Mouse (Mus musculus): Measurements from ENCODE around the gene Nmnat3.

Gene Nmnat3

DNA sequence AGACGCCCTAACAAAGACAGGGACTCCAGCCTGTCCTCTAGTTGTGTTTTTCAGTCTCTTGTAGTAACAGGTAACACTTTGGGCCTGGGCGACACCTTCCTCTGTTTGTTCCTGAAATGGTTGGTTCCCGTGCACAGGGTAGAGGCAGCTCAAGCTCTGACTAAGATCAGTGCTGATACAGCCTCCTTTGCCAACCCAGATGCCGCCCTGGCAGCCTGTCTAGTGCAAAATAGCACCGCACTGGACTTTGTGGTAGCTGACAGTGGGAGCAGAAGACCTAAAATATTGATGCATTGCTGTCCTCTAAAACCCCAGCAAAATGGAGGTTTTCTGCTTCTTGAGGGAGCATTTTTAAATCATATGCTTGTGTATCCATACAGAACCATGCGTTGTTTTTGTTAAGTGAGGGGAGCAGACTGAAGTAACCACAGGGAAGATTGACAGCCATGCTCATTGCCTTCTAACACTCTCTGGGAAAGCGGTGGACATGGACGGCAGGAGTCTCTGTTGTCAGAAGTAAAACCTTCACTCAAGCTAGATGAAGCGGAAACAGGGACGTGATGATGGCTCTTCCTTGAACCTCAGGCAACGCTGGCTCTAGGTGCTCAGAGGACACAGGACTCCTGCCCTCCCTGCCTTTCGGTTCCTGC lies 24.2 kb downstream of the Nmnat3 start:
- no peak for DNase-seq (ENCODE audit: low spot score in 2 of 2)

- no peak for DNase-seq (ENCODE audit: low spot score in 2 of 2)
Measured at GRCm38 (mm10) chr9:98312622-98313374, 25.6 kb downstream of the Nmnat3 start.

DNA sequence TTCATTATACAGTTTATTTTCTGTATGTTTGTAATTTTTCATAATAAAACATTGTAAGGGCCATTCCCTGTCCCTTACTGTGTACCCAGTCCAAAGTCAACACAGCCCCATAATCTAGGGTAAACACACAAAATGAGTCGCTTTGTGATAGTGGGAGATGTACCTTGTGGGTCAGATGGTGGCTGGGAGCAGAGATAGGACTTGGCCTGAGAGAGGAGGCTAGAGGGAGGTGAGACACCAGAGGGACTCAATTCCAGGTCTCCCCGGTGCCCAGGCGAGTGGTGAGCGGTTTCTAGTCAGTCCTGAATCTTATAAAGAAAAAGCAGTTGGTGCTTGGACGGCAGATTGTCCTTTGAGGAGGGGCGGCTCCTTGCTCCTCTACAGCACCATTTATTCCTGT lies 26.4 kb downstream of the Nmnat3 start:
- DNase-seq (ENCODE audit: low spot score in 2 of 2) = no peak

GRCm38 (mm10) chr9:98314059-98314650 lies 26.9 kb downstream of the Nmnat3 start:
- no peak for DNase-seq (ENCODE audit: low spot score in 2 of 2)

GRCm38 (mm10) chr9:98317897-98318296 lies 30.7 kb downstream of the Nmnat3 start:
- no peak for DNase-seq (ENCODE audit: low spot score in 2 of 2)

GRCm38 (mm10) chr9:98318875-98319274 lies 31.6 kb downstream of the Nmnat3 start:
- no peak for DNase-seq (ENCODE audit: low spot score in 2 of 2)

DNA sequence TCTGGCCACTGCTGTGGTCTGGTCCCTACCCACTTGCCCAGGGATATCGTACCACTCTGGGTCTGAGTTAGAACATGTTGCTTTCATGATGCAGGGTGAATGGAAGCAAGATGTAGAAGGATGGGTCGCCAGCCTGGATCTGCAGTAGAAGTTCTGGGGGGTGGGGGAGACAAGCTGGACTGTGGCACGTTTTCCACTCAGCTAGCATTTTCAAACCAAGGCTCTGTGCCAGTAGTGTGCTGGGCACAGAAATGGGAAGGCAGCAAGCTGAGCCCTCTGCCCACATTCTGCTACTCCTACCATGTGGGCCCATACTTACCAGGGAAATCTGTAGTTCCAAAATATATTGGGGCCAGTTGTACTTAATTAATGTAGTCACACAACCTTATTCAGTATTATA lies 33.5 kb downstream of the Nmnat3 start:
- no peak for DNase-seq (ENCODE audit: low spot score in 2 of 2)

GRCm38 (mm10) chr9:98326088-98326487 lies 38.9 kb downstream of the Nmnat3 start:
- no peak for DNase-seq (ENCODE audit: low spot score in 2 of 2)

- DNase-seq (ENCODE audit: low spot score in 2 of 2) = no peak
Measured at GRCm38 (mm10) chr9:98328415-98329176, 41.4 kb downstream of the Nmnat3 start.

DNA sequence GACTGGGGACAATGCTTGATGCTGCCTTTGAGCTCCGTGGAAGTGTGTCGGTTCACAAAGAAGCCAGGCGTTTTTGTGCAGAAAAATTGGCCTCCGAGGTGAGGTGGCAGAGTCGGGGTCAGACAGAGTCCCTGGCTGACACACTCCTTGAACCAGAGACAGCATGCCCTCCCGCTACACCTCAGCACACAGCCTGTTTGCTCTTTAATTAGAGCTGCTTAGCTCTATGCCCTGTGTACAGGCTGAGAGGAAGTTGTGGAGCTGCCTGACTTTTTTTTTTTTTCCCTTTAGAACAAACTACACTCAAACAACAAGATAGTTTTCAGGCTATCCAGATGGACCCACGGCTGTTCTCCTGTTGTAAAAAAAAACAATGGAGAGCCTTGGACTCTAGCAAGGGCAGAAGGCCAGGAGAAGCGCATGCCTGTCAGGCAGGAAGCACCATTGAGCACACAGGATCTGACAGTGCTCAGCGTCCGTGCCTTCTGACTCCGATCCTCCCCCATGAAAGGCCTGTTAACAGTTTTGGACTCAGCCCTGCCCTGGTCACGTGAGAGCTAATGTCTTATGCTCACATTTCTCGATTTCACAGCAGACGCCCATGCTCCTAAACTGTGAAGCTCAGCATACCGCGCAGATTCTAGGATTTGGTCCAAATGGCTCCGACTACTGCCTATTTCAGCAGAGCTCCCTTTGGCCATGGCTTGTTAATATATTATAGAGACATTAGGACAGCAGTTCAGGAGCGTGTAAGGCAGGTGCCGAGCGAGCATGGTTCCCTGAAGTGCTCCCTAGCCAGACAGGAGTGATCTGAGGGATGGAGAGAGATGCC lies 42.3 kb downstream of the Nmnat3 start:
- no peak for DNase-seq (ENCODE audit: low spot score in 2 of 2)

DNA sequence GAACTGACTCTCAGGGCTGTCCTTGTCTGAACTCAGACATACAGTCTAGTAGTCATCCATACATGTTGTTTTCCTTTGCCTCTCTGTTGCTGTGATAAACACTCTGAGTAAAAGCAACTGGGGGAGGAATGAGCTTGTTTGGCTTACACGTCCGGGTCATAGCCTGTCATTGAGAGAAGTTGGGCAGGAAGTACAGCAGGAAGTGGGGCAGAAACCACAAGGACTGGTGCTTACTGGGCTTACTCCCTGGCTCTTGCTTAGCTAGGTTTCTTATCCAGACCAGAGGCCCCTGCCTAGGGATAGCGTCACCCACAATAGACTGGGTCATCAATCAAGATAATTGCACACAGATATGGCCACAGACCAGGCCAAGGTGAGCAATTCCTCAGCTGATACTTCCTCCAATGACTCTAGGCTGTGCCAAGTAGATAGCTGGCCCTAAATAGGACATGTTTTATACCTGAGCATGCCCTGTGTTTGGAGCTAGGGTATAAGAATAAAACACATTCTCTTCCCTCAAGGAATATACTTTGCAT lies 46.1 kb downstream of the Nmnat3 start:
- DNase-seq (ENCODE audit: low spot score in 2 of 2) = peak in 1 of 2 experiments; percentile 13

DNA sequence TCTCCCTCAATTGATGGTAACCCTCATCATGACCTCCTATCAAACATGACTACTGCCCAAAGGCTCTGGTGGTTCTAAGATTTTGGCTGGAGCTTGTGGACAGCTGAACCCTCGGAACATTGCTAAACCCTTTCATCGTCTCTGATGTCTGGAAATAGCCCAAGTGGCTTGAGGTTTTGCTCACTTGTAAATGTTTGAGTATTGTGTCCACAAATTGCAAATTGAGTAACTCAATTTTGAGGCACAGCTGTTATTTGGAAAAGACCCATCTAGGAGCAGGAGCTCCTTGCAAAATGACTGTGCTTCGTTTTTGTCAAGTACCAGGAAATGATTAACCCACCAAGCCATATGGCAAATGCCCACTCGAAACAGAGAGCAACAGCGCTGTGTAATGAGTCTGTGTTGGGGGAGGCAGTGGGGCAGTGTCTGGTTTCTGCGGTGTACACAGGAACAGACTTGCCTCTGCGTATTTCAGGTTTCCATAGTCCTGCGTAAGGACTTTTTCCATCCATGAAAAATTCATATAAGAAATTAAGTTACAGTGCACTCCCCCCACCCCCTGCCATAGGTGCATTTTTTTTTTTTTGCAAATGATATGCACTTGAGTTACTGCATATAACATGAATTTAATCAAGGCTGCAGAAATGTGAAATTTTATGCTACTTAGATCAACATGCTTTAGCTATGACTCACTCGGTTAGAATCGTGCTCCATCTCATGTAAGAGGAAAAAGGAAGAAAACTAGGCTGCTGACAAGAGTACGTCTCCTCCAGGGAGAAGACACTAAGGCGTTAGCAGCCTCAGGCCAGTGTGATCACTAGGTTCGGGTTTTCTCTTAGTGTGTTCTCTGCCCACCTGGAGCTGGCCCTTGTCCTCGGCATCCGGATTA lies 50.9 kb downstream of the Nmnat3 start:
- no peak for DNase-seq (ENCODE audit: low spot score in 2 of 2)

- DNase-seq (ENCODE audit: low spot score in 2 of 2) = no peak
Measured at GRCm38 (mm10) chr9:98339971-98340370, 52.7 kb downstream of the Nmnat3 start.

DNA sequence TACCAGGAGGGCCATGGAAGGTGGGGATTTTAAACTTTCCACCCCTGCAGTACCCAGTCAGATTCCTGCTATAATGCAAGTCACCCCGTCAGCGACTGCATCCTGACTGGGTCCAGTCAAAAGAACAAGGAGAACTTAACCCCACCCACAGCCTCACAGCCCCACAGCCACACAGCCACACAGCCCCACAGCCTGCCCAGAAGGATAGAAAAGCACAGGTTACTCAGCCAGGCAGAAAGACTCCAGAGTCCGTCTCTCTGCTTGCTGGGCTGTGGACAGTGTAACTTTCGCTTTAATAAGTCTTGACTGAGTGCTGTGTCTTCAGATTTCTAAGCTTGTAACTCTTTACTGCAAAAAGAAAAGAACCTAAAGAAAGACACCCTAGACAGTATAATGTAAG lies 53.2 kb downstream of the Nmnat3 start:
- DNase-seq (ENCODE audit: low spot score in 2 of 2) = no peak

DNA sequence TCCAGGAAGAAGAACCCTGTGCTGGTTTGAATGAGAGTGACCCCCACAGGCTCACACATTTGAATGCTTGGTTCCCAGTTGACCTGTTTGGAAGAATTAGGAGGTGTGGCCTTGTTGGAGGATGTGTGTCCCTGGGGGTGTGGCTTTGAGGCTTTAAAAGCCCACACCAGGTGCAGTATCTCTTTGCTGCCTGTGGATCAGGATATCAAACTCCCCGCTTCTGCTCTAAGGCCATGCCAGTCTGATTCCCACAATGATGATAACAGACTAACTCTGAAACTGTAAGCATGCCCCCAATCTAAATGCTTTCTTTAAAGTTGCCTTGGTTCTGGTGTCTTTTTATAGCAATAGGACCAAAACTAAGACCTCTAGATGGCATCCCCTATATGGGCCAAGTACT lies 58.6 kb downstream of the Nmnat3 start:
- DNase-seq (ENCODE audit: low spot score in 2 of 2) = no peak

- DNase-seq (ENCODE audit: low spot score in 2 of 2) = no peak
Measured at GRCm38 (mm10) chr9:98346240-98346639, 59.0 kb downstream of the Nmnat3 start.

- no peak for DNase-seq (ENCODE audit: low spot score in 2 of 2)
Measured at GRCm38 (mm10) chr9:98347021-98347420, 59.8 kb downstream of the Nmnat3 start.

DNA sequence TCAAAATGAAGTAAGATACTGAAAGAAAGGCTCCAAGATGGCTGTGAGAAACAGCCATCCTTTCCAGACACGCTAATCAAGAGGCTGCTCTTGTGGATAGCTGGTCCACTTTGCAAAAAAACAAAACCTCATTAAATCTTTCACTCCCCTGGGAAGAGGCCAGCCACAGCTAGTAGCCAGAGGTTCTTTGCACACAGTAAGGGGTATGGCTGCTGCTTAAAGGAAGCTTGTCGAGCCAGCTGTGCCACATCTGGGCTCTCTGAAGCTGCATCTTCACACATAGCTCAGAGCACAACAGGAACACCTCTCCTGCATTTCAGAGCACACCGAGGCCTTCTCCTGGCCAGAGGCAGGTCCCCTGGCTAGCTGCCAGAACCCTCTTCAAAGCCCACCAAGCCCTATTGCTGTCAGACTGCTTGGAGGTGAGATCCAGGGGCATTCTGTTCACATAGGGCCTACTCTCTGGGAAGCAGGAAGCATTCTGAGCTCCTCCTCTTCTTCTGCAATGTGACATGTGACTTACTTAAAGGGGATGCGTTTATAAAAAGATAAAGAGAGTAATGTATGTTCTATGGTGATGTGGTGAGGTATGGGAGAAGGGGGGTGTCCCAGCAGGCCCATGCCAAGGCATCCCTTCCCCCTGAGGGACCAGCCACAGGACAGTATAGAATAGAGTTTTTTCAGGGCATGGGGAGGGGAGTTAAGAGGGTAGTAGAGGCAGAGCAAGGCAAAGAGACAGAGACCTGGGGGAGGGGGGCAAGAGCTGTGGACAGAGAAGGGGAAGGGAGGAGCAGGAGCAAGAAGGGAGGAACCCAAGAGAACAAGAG lies 63.3 kb downstream of the Nmnat3 start:
- DNase-seq (ENCODE audit: low spot score in 2 of 2) = no peak

GRCm38 (mm10) chr9:98352332-98352731 lies 65.1 kb downstream of the Nmnat3 start:
- no peak for DNase-seq (ENCODE audit: low spot score in 2 of 2)

Data from thymus, postnatal 10 days (tissue).